Mouse (Mus musculus): ENCODE data around the gene Sez6.

GRCm38 (mm10) chr11:77934568-77935311 is 4.1 kb downstream of the Sez6 start:
- TF ChIP-seq POLR2A (IDR thresholded peaks at IDR 0.05; ENCODE audit: low read depth, low read length) (no peak), RCOR1 (conservative IDR thresholded peaks at IDR 0.05; ENCODE audit: low read depth, low read length) (no peak), EP300 (IDR thresholded peaks at IDR 0.05; ENCODE audit: low read length) (no peak), USF1 (IDR thresholded peaks at IDR 0.05; ENCODE audit: low read depth, low read length) (no peak), CTCF (conservative IDR thresholded peaks at IDR 0.05 in 1 of 2, IDR thresholded peaks at IDR 0.05 in 1 of 2; ENCODE audit: low read depth in 2 of 2, low read length in 2 of 2) (no peak), ELF1 (IDR thresholded peaks at IDR 0.05; ENCODE audit: low read depth, low read length) (no peak), TBP (conservative IDR thresholded peaks at IDR 0.05; ENCODE audit: low read depth, low read length) (no peak), BHLHE40 (IDR thresholded peaks at IDR 0.05; ENCODE audit: low read depth, low read length) (no peak)
